Mouse (Mus musculus) G1E (cell line): Measurements from ENCODE around the gene Adh7. TPM values are rescaled to one million over a fixed set of nuclear protein-coding genes. Genes with fewer than 3 reads are reported as not detected.

Experiments used
- ATAC-seq: 2 replicates; pipeline ENCODE4 v1.8.0; 2016; ENCODE audit warnings: mild to moderate bottlenecking; ENCODE audit not compliant: insufficient number of reproducible peaks, poor library complexity, low FRiP score, severe bottlenecking; ENCODE audit errors: extremely low read depth
- DNase-seq: peaks from one replicate; pipeline ENCODE4 v3.0.0; 2012; ENCODE audit warnings: low spot score
- H3K27me3 ChIP-seq: 2 replicates; pipeline ENCODE4 v1.6.1; 2012; ENCODE audit warnings: mild to moderate bottlenecking, low read length, inconsistent platforms; ENCODE audit not compliant: insufficient read depth
- H3K36me3 ChIP-seq: replicated peaks from 2 replicates; pipeline ENCODE3; 2012; ENCODE audit warnings: mild to moderate bottlenecking, inconsistent platforms
- H3K4me1 ChIP-seq: 2 replicates; pipeline ENCODE4 v1.6.1; 2012; ENCODE audit warnings: low read depth, low read length, inconsistent platforms, mixed read lengths; ENCODE audit not compliant: insufficient read depth
- H3K4me3 ChIP-seq: 2 replicates; pipeline ENCODE4 v1.5.1; 2012; ENCODE audit warnings: low read depth, mild to moderate bottlenecking, inconsistent platforms, low read length, moderate library complexity, mixed read lengths
- H3K9me3 ChIP-seq: replicated peaks from 2 replicates; pipeline ENCODE4 v1.6.1; 2012; ENCODE audit warnings: inconsistent platforms
- CTCF ChIP-seq: IDR thresholded peaks from 2 replicates; pipeline ENCODE4 v1.5.1; 2012; ENCODE audit warnings: low read depth, low read length, inconsistent platforms, mixed read lengths
- GATA1 ChIP-seq: IDR thresholded peaks from 2 replicates; pipeline ENCODE4 v1.6.1; 2012; ENCODE audit warnings: borderline replicate concordance, low read length, inconsistent platforms, mixed read lengths
- GATA2 ChIP-seq: IDR thresholded peaks from 2 replicates; pipeline ENCODE4 v1.6.1; 2012; ENCODE audit warnings: low read depth, low read length, inconsistent platforms, borderline replicate concordance
- POLR2AphosphoS5 ChIP-seq: IDR thresholded peaks from 2 replicates; pipeline ENCODE4 v1.6.1; 2012; ENCODE audit warnings: low read depth, low read length, inconsistent platforms; ENCODE audit not compliant: insufficient replicate concordance
- TAL1 ChIP-seq: conservative IDR thresholded peaks from 2 replicates; pipeline ENCODE4 v1.6.1; 2012; ENCODE audit warnings: low read depth, low read length, inconsistent platforms, mixed read lengths
- polyA plus RNA-seq: library from polyadenylated mRNA; stranded (reverse); fragments of >175 nt; gene quantifications from 2 replicates; pipeline ENCODE4 v1.2.3, GENCODE M21; 2012
- total RNA-seq, 2 experiments: library from RNA; stranded (forward) in 1 of 2; stranded (reverse) in 1 of 2; fragments of 200-1000 nt in 1 of 2; fragments of >200 nt in 1 of 2; fragmentation: Nextera tagmentation in 1 of 2; gene quantifications; 2 replicates each; pipeline ENCODE4 v1.2.3; 2014 to 2017

Adh7 gene
- total and polyA plus RNA-seq, 3 experiments: 0.05 TPM; not detected in 2

DNA sequence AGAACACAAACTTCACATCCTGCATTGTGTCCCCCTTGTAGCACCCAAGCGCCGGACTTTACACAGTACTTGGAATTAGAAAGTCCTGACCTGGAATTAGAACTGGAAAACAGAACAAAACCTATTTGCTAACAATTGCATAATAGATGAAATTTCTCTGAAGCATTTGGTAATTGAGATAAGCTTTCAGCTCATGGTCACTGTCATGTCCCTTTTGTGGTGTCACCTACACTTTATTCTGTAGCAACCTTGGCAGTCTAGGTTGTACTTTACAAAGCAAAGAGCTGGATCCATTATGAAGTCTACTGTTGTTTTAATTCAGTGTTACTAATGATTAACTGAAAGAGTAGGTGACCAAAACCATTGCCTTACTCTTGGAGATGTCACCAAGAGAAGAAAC, 9.5 kb downstream of the Adh7 start:
- DNase-seq (no peak), ATAC-seq (no peak)
- Histone ChIP-seq H3K4me1 (no peaks in the 10 kb centered on the region), H3K36me3 (no peaks in the 10 kb centered on the region), H3K4me3 (no peak overlapping the region), H3K9me3 (no peaks in the 10 kb centered on the region), H3K27me3 (peaks cover 10% of the 10 kb centered on the region; the same call in 1 of the 2 replicates)
- TF ChIP-seq TAL1 (no peak), POLR2AphosphoS5 (no peak), GATA2 (no peak), GATA1 (no peak), CTCF (no peak)

DNA sequence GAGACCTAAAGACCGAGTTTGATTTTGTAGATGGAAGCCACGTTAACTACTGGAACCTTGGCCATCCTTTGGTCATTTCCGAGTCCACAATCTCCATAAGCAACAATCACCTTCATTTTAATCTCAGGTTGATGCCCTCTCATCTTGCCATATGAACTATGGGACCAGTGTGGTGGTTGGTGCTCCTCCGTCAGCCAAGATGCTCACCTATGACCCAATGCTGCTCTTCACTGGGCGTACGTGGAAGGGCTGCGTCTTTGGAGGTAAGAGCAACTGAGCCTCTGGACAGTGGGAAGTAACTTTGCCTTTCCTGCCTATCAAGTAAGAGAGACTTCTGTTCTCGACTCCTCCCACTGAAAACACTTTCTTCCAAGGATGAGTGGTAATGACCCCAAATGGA, 10.2 kb downstream of the Adh7 start:
- Histone ChIP-seq H3K27me3 (peaks cover 10% of the 10 kb centered on the region; the same call in 1 of the 2 replicates), H3K36me3 (no peaks in the 10 kb centered on the region), H3K4me3 (no peak overlapping the region), H3K9me3 (no peaks in the 10 kb centered on the region), H3K4me1 (no peaks in the 10 kb centered on the region)
- no peak for ATAC-seq
- no peak for DNase-seq
- TF ChIP-seq GATA1 (no peak), POLR2AphosphoS5 (no peak)

DNA sequence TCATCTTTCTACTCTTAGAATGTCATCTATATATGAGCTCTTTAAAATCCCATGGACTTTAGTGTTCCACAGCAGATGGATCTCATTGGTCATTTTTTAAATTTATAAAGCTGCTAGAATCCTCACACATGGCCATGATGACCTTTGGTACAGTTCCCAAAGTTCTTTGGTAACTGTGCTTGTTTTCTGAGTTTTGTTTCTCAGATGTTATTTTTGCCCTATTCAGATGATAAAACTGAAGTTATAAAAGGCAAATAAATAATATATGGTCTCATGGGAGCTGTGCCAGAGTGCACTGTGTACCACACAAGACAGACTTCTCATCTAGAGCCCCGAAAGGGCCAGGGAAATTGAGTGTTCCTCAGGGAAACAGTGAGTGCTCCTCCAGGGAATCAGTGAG, 11.9 kb downstream of the Adh7 start:
- no peak for TF ChIP-seq GATA1
- no peak for TF ChIP-seq GATA2
- no peak for TF ChIP-seq POLR2AphosphoS5
- no peak for TF ChIP-seq TAL1
- no peak for TF ChIP-seq CTCF
- H3K27me3 ChIP-seq: peaks cover 10% of the 10 kb centered on the region
- ATAC-seq: no peak
- no peaks in the 10 kb centered on the region for H3K36me3 ChIP-seq
- no peaks in the 10 kb centered on the region for H3K4me1 ChIP-seq
- DNase-seq: no peak
- no peaks in the 10 kb centered on the region for H3K9me3 ChIP-seq
- H3K4me3 ChIP-seq: no peak overlapping the region

GRCm38 (mm10) chr3:138230266-138230665, 12.7 kb downstream of the Adh7 start:
- DNase-seq (no peak), ATAC-seq (no peak)
- Histone ChIP-seq H3K9me3 (no peaks in the 10 kb centered on the region), H3K4me3 (no peak overlapping the region), H3K27me3 (peaks cover 7% of the 10 kb centered on the region), H3K4me1 (no peaks in the 10 kb centered on the region), H3K36me3 (no peaks in the 10 kb centered on the region)
- TF ChIP-seq POLR2AphosphoS5 (no peak), GATA2 (no peak), CTCF (no peak), TAL1 (no peak), GATA1 (no peak)

DNA sequence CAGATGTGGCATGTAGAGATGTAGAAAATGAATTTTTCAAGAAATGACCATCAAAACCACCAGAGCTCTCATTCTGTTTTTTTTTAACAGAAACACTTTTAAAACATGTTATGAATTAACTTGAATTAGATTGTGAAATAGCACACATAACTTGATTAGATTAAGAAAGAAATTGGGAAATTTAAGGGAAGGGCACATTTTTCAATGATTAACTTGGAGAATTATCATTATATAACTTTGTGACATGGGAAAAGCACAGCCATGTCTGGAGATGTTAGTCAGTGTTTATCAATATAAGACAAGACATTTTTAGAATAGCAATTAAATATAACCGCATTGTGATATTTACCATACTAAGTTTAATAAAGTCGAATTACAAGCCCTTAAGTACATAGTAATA, 14.0 kb downstream of the Adh7 start:
- no peak for DNase-seq
- TF ChIP-seq GATA1 (no peak), TAL1 (no peak), GATA2 (no peak), CTCF (no peak), POLR2AphosphoS5 (no peak)

GRCm38 (mm10) chr3:138236546-138237163, 19.1 kb downstream of the Adh7 start:
- H3K9me3 ChIP-seq: no peaks in the 10 kb centered on the region
- H3K4me3 ChIP-seq: no peak overlapping the region
- peaks cover 5% of the 10 kb centered on the region; the same call in 1 of the 2 replicates for H3K27me3 ChIP-seq
- no peak for ATAC-seq
- TF ChIP-seq TAL1: no peak
- no peak for TF ChIP-seq CTCF
- no peak for TF ChIP-seq GATA1
- no peak for TF ChIP-seq POLR2AphosphoS5
- TF ChIP-seq GATA2: no peak
- no peak for DNase-seq
- no peaks in the 10 kb centered on the region for H3K4me1 ChIP-seq
- no peaks in the 10 kb centered on the region for H3K36me3 ChIP-seq

More for the DNA sequence above, 14.0 kb downstream of the Adh7 start:
- no peak overlapping the region for H3K4me3 ChIP-seq
- no peak for ATAC-seq
- no peaks in the 10 kb centered on the region for H3K4me1 ChIP-seq
- no peaks in the 10 kb centered on the region for H3K9me3 ChIP-seq
- H3K36me3 ChIP-seq: no peaks in the 10 kb centered on the region
- H3K27me3 ChIP-seq: peaks cover 7% of the 10 kb centered on the region

GRCm38 (mm10) chr3:138238046-138238445, 20.5 kb downstream of the Adh7 start:
- no peaks in the 10 kb centered on the region for H3K36me3 ChIP-seq
- TF ChIP-seq GATA2 (no peak), CTCF (no peak), TAL1 (no peak), GATA1 (no peak), POLR2AphosphoS5 (no peak)
- H3K4me1 ChIP-seq: no peaks in the 10 kb centered on the region
- H3K9me3 ChIP-seq: no peaks in the 10 kb centered on the region
- DNase-seq (no peak), ATAC-seq (no peak)
- no peak overlapping the region for H3K4me3 ChIP-seq
- peaks cover 10% of the 10 kb centered on the region for H3K27me3 ChIP-seq
